Mouse (Mus musculus): ENCODE data around the gene Car2. TPM values are rescaled to one million over a fixed set of nuclear protein-coding genes. Genes with fewer than 3 reads are reported as not detected.

The Car2 gene
- polyA plus RNA-seq, 1 experiment from 2014 or later = 18.8 TPM

DNA sequence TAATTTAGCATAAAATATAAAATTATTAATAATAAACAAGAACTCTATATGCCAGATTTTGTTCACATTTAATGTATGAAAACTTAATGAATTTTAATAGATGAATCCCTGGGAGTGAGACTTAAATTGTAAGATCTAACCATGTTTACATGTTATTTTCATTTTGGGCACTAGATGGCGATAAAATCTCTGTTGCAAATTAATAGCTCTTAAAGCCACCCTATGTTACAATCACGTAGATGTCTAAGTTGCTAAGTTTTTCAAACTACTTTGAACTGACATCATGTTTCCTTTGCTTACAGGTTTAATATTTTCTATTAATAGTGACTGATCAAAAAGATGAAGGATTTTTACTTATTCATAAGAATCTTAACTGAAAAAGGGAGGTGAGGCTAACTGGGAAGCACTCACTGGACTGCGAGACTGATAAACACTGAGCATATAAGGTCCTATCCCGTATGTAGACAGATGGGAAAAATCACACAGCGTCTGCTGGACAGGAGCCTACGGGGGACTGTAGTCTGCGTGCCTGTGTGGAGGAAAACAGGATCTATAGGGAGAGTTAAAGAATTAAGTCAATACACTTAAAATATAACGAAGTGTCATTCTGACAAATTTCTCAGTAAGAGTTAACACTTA lies 11.6 kb upstream of the Car2 start:
- Histone ChIP-seq H3K9me3 (ENCODE audit: control insufficient read depth, low read length) (no peaks in the 10 kb centered on the region), H3K27ac (replicated peaks; ENCODE audit: low read depth, low read length) (no peak overlapping the region), H3K9ac (replicated peaks; ENCODE audit: low read length) (no peak overlapping the region), H3K4me1 (ENCODE audit: control insufficient read depth, insufficient read depth, low read length) (no peaks in the 10 kb centered on the region), H3K27me3 (ENCODE audit: control insufficient read depth, insufficient read depth, low read length) (no peaks in the 10 kb centered on the region), H3K4me2 (ENCODE audit: low read length) (no peak overlapping the region), H3K36me3 (ENCODE audit: control insufficient read depth, insufficient read depth, low read length) (no peaks in the 10 kb centered on the region), H3K4me3 (replicated peaks; ENCODE audit: low read depth, low read length) (no peak overlapping the region)
- ATAC-seq (ENCODE audit: low FRiP score, low TSS enrichment) (peak; percentile 41; the same call in 1 of the 2 replicates), DNase-seq (peak; percentile 92)
- WGBS = 49% methylated on average over 8 of the region's 8 CpGs

DNA sequence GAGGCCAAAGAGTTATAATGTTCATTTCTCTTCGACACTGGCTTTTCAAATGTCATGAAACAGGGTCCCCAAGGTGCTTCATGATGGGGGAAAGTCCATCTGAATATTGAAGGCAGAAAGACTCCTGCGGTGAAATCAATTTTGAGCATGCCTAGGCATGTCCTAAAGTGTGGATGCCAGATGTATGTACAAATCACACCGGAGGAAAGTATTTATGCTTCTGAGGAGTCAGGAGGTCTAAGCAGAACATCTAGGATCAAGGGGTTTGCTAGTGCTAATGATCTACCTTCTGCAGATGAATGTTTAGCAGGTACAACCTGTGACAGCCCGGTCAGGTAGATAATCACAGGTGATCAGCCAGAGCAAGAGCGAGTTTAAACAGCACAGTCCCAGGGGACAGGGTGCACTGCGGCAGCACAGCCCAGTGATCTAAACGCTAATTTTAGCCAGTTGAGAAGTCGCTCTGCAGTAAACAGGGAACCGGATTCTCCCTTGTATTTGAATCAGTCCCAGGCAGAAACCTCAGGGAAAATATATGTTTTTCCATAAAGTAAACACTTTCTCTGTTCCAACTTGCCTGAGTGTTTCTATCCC lies 9.7 kb upstream of the Car2 start:
- ATAC-seq (ENCODE audit: low FRiP score, low TSS enrichment) (no peak), DNase-seq (no peak)
- Histone ChIP-seq H3K27ac (replicated peaks; ENCODE audit: low read depth, low read length) (no peak overlapping the region), H3K4me2 (ENCODE audit: low read length) (no peak overlapping the region), H3K4me3 (replicated peaks; ENCODE audit: low read depth, low read length) (no peak overlapping the region), H3K4me1 (ENCODE audit: control insufficient read depth, insufficient read depth, low read length) (no peaks in the 10 kb centered on the region), H3K27me3 (ENCODE audit: control insufficient read depth, insufficient read depth, low read length) (no peaks in the 10 kb centered on the region), H3K9ac (replicated peaks; ENCODE audit: low read length) (no peak overlapping the region), H3K9me3 (ENCODE audit: control insufficient read depth, low read length) (no peaks in the 10 kb centered on the region), H3K36me3 (ENCODE audit: control insufficient read depth, insufficient read depth, low read length) (no peaks in the 10 kb centered on the region)
- WGBS = 77% methylated on average over 9 of the region's 9 CpGs

DNA sequence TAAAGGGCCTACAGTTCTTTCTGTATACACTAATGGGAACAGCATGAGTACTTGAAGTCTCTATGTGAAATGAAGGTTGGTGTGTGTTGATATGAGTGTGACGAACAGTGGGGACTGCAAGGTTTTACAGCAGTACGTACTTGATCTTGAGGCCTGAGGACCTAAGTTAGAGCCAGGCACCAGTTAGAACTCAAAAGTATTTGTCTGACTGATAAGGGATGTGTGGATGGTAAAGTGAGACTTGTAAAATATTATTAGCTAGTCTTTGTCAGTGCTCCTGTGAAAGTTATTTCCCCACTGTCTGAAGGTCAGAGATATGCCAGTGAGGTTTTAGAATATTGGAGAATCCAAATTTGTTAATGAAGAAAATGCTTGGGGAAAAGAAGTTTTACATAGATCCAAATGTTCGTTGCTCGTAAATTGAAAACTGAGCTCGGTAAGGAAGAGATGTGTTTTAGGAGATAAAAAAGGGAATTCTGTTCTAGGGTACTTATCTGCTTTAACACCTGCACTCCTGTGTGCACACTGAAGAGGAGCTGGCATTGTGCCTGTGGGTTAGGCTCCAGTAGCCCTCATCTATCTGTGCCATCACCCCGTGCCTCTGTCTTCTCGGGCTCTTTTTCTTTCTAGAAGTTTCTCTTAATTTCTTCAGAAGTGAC lies 8.7 kb upstream of the Car2 start:
- DNase-seq (no peak), ATAC-seq (ENCODE audit: low FRiP score, low TSS enrichment) (no peak)
- Histone ChIP-seq H3K9me3 (ENCODE audit: control insufficient read depth, low read length) (no peaks in the 10 kb centered on the region), H3K9ac (replicated peaks; ENCODE audit: low read length) (no peak overlapping the region), H3K4me2 (ENCODE audit: low read length) (no peak overlapping the region), H3K4me1 (ENCODE audit: control insufficient read depth, insufficient read depth, low read length) (no peaks in the 10 kb centered on the region), H3K27me3 (ENCODE audit: control insufficient read depth, insufficient read depth, low read length) (no peaks in the 10 kb centered on the region), H3K27ac (replicated peaks; ENCODE audit: low read depth, low read length) (no peak overlapping the region), H3K4me3 (replicated peaks; ENCODE audit: low read depth, low read length) (no peak overlapping the region), H3K36me3 (ENCODE audit: control insufficient read depth, insufficient read depth, low read length) (no peaks in the 10 kb centered on the region)
- 90% methylated on average over 7 of the region's 7 CpGs for WGBS

DNA sequence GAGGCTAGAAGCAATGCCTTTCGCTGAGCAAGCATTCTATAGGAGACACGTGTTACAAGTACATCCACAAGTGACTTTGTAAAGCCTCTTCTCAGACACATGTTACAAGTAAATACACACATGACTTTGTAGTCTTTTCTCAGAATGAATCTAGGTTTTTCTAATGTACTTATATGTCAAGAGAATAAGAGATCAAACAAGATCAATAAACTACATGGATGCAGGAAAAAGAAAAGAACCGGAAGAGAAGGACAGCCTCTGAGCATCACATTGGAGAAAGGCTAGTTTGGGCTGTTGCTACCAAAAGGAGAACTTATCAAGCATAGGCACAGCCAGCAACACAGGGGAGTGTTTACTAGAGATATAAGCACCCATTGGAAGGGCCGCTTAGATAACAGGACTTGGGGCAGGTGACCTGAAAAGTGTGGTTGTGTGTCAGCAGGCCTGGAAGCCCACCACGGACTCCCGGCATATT lies 7.3 kb upstream of the Car2 start:
- H3K9ac ChIP-seq (replicated peaks; ENCODE audit: low read length) = no peak overlapping the region
- H3K36me3 ChIP-seq (ENCODE audit: control insufficient read depth, insufficient read depth, low read length) = no peaks in the 10 kb centered on the region
- no peak overlapping the region for H3K4me3 ChIP-seq (replicated peaks; ENCODE audit: low read depth, low read length)
- H3K4me1 ChIP-seq (ENCODE audit: control insufficient read depth, insufficient read depth, low read length) = no peaks in the 10 kb centered on the region
- no peaks in the 10 kb centered on the region for H3K27me3 ChIP-seq (ENCODE audit: control insufficient read depth, insufficient read depth, low read length)
- WGBS = 80% methylated on average over 6 of the region's 6 CpGs
- no peaks in the 10 kb centered on the region for H3K9me3 ChIP-seq (ENCODE audit: control insufficient read depth, low read length)
- no peak for DNase-seq
- ATAC-seq (ENCODE audit: low FRiP score, low TSS enrichment) = no peak
- no peak overlapping the region for H3K27ac ChIP-seq (replicated peaks; ENCODE audit: low read depth, low read length)
- H3K4me2 ChIP-seq (ENCODE audit: low read length) = no peak overlapping the region

DNA sequence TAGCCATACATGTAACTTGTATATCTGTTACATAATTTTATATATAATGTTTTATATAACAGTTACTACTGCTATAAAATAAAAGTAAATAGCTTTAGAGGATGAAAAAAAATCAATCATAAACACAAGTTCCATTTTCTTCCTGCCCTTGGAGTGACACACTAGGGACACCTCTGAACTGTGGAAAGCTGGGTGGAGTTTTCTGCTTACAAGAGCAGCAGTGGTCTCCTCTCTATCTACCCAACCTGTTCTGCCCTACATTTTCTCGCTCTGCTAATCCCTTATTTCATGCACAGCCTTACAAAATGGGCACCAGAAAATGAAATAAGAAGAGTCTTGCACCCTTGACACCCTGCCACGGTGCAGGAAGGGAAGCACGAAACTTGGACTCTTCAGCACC lies 6.8 kb upstream of the Car2 start:
- H3K27me3 ChIP-seq (ENCODE audit: control insufficient read depth, insufficient read depth, low read length) = no peaks in the 10 kb centered on the region
- H3K9ac ChIP-seq (replicated peaks; ENCODE audit: low read length) = no peak overlapping the region
- no peak overlapping the region for H3K4me3 ChIP-seq (replicated peaks; ENCODE audit: low read depth, low read length)
- no peak for DNase-seq
- no peaks in the 10 kb centered on the region for H3K9me3 ChIP-seq (ENCODE audit: control insufficient read depth, low read length)
- H3K36me3 ChIP-seq (ENCODE audit: control insufficient read depth, insufficient read depth, low read length) = no peaks in the 10 kb centered on the region
- WGBS = 82% methylated on average over 3 of the region's 3 CpGs
- no peak overlapping the region for H3K27ac ChIP-seq (replicated peaks; ENCODE audit: low read depth, low read length)
- H3K4me1 ChIP-seq (ENCODE audit: control insufficient read depth, insufficient read depth, low read length) = no peaks in the 10 kb centered on the region
- H3K4me2 ChIP-seq (ENCODE audit: low read length) = no peak overlapping the region
- ATAC-seq (ENCODE audit: low FRiP score, low TSS enrichment) = no peak

DNA sequence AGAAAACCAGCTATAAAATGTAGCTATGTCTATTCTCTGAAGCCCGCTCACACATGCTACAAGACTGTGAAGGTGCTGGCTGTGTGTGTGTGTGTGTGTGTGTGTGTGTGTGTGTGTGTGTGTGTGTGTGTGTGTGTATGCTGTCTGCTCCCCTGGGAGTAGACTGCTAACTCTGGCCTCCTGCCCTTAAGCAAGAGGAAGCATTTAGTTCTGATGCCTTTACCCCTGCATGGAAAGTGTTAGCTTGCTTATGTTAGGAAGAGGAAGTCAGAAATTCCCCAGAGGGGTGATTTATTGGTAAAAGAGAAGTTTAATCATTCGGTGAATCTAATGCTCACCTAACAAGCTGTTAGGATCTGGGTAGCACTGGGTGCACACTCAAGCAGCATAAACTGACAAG lies 5.8 kb upstream of the Car2 start:
- no peak for DNase-seq
- WGBS = 90% methylated on average over 2 of the region's 2 CpGs

DNA sequence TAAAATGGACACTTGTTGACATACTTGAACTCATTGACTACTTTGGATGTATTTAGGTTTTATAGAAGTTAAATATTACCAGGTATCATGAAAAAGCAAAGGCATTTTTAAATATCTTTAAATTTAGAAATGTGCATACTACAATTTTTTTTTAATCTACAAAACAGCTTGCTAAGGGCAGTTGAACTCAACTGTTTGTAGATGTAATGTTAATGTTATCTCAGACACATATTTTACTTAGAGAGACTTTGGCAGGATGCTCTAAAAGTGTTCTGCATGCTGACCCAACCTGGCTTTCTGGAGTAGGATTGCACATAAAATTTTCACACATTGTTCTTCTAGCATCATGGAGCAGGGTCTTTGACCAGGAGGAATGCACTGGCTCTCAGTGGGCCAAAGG lies 4.1 kb upstream of the Car2 start:
- no peak overlapping the region for H3K27ac ChIP-seq (replicated peaks; ENCODE audit: low read depth, low read length)
- no peaks in the 10 kb centered on the region for H3K9me3 ChIP-seq (ENCODE audit: control insufficient read depth, low read length)
- ATAC-seq (ENCODE audit: low FRiP score, low TSS enrichment) (no peak), DNase-seq (no peak)
- H3K36me3 ChIP-seq (ENCODE audit: control insufficient read depth, insufficient read depth, low read length) = no peaks in the 10 kb centered on the region
- no peaks in the 10 kb centered on the region for H3K27me3 ChIP-seq (ENCODE audit: control insufficient read depth, insufficient read depth, low read length)
- no peak overlapping the region for H3K4me2 ChIP-seq (ENCODE audit: low read length)
- H3K4me1 ChIP-seq (ENCODE audit: control insufficient read depth, insufficient read depth, low read length) = no peaks in the 10 kb centered on the region
- no peak overlapping the region for H3K9ac ChIP-seq (replicated peaks; ENCODE audit: low read length)
- no peak overlapping the region for H3K4me3 ChIP-seq (replicated peaks; ENCODE audit: low read depth, low read length)

More for the DNA sequence above, 5.8 kb upstream of the Car2 start:
- no peaks in the 10 kb centered on the region for H3K27me3 ChIP-seq (ENCODE audit: control insufficient read depth, insufficient read depth, low read length)
- H3K4me2 ChIP-seq (ENCODE audit: low read length) = no peak overlapping the region
- no peaks in the 10 kb centered on the region for H3K4me1 ChIP-seq (ENCODE audit: control insufficient read depth, insufficient read depth, low read length)
- H3K9ac ChIP-seq (replicated peaks; ENCODE audit: low read length) = no peak overlapping the region
- no peak for ATAC-seq (ENCODE audit: low FRiP score, low TSS enrichment)
- no peaks in the 10 kb centered on the region for H3K36me3 ChIP-seq (ENCODE audit: control insufficient read depth, insufficient read depth, low read length)
- H3K4me3 ChIP-seq (replicated peaks; ENCODE audit: low read depth, low read length) = no peak overlapping the region
- no peaks in the 10 kb centered on the region for H3K9me3 ChIP-seq (ENCODE audit: control insufficient read depth, low read length)
- no peak overlapping the region for H3K27ac ChIP-seq (replicated peaks; ENCODE audit: low read depth, low read length)

DNA sequence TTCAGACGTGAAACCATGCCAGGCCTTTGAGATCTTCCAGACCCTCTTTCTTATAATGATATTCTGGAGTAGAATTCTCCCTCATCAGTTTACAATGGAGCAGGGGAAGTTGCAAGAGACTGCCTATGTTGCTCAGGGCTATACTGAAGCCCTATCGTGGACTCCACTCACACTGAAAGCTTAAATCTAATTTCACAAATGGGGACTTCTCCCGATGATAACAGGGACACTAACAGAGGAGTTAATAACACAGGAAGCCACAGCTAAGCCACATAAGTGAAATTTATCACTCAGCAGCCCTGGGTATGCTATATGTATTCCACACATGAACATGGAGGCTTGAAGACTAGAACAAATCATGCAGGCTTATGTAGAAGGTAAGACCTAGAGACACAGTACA lies 3.3 kb upstream of the Car2 start:
- H3K27me3 ChIP-seq (ENCODE audit: control insufficient read depth, insufficient read depth, low read length) = no peaks in the 10 kb centered on the region
- H3K4me2 ChIP-seq (ENCODE audit: low read length) = no peak overlapping the region
- no peaks in the 10 kb centered on the region for H3K9me3 ChIP-seq (ENCODE audit: control insufficient read depth, low read length)
- H3K9ac ChIP-seq (replicated peaks; ENCODE audit: low read length) = no peak overlapping the region
- 78% methylated on average over 3 of the region's 3 CpGs for WGBS
- DNase-seq = no peak
- ATAC-seq (ENCODE audit: low FRiP score, low TSS enrichment) = no peak
- no peaks in the 10 kb centered on the region for H3K36me3 ChIP-seq (ENCODE audit: control insufficient read depth, insufficient read depth, low read length)
- H3K4me1 ChIP-seq (ENCODE audit: control insufficient read depth, insufficient read depth, low read length) = no peaks in the 10 kb centered on the region
- H3K4me3 ChIP-seq (replicated peaks; ENCODE audit: low read depth, low read length) = no peak overlapping the region
- no peak overlapping the region for H3K27ac ChIP-seq (replicated peaks; ENCODE audit: low read depth, low read length)

DNA sequence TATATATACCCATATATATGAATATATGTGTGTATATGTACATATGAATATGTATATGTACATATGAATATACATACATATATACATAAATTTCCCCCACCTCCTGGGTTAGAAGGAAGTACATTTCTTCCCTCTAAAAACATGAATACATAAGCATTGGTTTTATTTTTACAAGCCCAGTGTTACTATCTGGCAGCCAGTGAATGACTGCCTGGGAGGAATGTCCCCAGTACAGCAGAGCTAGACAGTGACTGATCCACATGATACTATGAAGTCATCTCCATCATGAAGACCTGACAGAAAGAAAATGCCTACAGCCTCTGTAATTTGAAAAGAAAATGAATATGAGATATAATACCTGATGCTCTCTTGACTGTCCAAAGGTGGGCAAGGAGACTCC lies 1.2 kb upstream of the Car2 start:
- H3K4me2 ChIP-seq (ENCODE audit: low read length) = no peak overlapping the region
- ATAC-seq (ENCODE audit: low FRiP score, low TSS enrichment) = no peak
- H3K9ac ChIP-seq (replicated peaks; ENCODE audit: low read length) = no peak overlapping the region

More for the DNA sequence above, 1.2 kb upstream of the Car2 start:
- Histone ChIP-seq H3K27ac (replicated peaks; ENCODE audit: low read depth, low read length) (no peak overlapping the region), H3K4me3 (replicated peaks; ENCODE audit: low read depth, low read length) (no peak overlapping the region), H3K9me3 (ENCODE audit: control insufficient read depth, low read length) (no peaks in the 10 kb centered on the region), H3K36me3 (ENCODE audit: control insufficient read depth, insufficient read depth, low read length) (no peaks in the 10 kb centered on the region), H3K27me3 (ENCODE audit: control insufficient read depth, insufficient read depth, low read length) (no peaks in the 10 kb centered on the region), H3K4me1 (ENCODE audit: control insufficient read depth, insufficient read depth, low read length) (no peaks in the 10 kb centered on the region)
- DNase-seq = no peak
